Mouse (Mus musculus) A20 (cell line): Measurements from ENCODE around the gene Dydc2.

Experiments used
- DNase-seq: peaks from one replicate; pipeline ENCODE4 v3.0.0-alpha.2; 2011; ENCODE audit warnings: low read depth, low spot score

The Dydc2 gene

DNA sequence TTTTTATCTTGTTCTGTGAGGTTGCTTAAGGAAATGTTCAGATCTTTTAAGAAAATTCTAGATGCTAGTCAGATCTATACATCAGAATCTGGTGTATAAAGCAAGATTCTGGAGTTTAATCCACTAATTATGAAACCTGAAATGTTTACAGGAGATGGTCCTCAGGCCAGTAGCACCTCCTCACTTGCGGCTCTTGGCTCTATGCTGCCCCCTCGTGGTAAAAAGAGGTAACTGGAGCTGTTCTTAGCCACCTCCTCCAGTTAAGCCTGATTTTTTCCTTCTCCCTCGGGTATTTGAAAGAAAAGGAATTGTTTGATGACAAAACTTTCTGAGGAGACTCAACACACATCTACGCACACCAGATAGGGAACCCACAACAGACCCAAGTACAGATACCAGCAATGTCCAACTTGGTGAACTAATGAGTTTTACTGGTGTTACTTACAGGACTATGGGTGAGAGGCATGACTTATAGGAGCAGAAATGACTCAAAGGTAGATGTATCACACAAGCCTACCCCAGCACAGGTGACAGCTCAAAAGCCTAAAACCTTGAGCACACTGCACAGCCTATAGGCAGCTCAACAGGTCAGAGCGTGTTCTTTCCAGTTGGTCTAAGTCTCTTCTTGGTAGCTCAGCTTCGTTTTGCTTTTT is 33.7 kb downstream of the Dydc2 start:
- DNase-seq, result peak; percentile 68

DNA sequence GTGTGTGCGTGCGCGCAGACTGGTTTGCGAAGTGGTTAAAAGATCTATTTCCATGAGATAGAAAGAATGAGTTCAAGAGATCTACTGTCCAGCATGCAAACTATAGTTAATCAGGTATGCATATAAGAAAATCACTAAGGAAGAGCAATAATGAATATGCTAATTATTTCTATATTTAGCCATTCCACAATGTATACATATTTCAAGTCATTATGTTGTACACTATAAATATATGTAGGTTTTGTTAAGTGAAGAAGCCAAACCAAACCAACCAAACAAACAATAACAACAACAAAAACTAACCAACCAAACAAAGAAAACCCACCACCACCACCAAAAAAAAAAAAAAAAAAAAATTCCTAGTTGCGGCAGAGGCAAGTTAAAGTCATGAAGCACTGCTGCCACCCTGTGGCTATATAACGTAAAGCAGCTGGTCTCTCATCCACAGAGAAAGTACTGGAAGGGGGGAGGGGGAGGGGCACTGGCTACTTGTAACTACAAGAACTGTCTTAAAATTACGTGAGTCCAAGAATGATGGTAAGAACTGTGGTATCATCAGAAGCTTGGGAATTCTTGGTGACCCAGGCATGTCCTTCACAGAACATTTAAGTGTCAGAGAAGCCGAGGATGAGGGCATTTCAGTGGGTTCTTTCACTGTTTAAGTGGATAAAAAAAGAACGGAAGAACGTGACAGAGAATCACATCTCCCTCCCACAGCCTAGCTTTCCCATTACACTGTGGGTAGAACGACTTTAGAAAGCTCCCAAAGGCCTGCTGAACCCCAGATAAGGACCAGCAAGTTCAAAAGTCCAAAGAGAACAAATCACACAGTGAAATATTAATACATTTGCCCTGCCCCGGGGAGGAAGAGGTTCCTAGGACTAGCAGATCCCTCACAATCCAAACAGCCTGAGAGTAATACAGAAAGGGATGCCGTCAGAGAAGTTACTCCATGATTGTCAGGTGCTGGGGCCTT is 35.6 kb downstream of the Dydc2 start:
- DNase-seq, result peak; percentile 80

DNA sequence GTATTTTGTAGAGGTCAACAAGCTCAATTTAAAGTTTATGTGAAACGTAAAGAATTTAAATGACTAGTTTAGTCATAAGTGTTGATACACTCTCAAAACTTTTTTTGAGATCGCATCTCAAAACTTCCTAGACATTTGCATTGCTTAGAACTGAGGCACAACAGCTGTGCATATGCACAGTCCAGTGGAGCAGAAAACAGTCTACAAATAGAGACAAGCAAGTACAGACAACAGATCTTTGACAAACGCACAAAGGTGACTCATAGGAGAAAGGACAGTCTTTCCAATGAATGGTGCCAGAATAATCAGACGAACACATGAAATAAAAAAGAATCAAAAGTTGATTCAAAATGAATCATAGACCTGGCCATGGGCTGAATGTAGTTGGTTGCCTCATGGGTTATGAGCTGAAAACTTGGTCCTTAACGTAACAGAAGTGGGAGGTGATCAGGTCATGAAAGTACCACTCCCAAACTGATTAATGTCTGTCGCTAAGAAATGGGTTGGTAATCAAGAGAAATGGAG is 38.0 kb downstream of the Dydc2 start:
- DNase-seq, result peak; percentile 65

DNA sequence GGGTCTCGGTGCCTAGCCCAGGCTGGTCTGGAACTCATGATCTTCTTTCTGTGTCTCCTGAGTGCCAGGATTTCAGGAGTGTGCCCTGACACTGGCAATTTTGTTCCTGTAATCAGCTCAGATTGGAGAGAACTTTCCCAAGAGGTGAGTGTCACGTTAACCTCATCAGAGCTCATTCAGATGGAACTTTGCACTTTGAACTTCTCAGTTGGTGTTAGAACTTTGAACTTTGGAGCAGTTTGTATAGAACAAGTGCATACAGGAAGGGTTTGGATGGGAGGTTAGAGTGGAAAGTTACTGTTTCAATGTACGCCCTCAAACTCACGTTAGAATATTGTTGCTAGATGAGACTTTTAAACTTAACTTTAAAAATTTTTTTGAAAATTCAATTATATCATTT is 39.7 kb downstream of the Dydc2 start:
- no peak for DNase-seq

DNA sequence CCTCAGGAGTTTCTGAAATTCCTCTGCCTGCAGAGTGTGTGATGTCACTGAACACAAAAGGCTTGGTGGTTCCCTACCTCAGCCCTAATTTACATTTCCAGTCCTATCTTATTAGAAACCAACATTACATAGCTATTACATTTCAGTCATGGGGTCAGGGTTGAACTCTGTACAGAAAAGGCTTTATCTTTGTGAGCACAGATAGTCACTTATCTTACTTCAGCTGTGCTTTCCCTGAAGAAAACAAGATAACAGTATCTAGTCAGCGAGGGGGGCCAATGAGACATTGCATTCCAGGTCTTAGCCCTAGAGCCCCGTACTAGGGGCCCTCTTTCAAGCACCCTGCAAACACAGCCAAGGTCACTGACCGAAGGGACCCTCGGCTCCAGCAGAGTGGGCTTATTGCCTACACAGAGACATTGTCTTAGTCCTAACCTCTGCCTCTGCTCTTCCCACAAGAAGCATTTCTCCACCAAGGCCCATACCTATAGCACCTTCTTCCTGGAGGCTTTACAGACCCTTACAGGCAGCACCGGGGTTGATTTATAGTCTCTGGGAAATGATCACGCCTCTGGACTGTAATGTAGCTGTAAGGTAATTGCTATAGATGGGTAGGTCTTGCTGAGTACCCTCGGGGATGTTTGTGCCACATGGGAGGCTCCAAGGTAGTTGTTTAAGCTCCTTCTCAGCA is 43.3 kb downstream of the Dydc2 start:
- DNase-seq, result no peak

DNA sequence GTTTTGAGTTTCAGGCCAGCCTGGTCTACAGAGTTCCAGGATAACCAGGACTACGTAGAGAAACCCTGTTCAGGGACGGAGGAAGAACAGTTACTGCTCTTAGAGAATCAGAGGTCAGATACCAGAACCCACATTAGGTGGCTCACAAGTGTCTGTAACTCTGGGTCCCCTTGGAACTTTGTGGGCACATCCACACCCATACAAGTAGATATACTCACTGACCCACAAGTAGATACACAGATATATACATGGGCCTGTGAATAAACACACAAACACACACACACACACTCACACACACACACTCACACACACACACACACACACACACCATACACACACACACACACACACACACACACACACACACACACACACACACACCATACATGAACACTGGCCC is 43.9 kb downstream of the Dydc2 start:
- DNase-seq, result no peak

DNA sequence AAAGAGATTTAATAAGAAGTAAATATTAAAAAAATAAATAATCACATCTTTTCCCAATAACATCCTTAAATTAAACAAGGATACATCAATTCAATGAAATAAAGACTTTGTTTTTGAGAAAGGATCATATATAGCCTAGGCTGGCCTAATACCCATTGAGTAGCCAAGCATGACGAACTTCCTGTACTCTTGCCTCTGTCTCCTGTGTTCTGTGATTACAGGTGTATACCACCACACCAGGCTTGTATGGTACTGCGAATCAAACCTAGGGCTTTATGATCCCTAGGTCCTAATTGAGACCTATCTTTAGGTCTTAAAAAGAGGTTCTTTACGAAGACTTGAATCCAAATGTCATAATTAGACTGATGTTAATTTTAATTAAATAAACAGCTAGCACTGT is 47.8 kb downstream of the Dydc2 start:
- DNase-seq, result peak; percentile 62

DNA sequence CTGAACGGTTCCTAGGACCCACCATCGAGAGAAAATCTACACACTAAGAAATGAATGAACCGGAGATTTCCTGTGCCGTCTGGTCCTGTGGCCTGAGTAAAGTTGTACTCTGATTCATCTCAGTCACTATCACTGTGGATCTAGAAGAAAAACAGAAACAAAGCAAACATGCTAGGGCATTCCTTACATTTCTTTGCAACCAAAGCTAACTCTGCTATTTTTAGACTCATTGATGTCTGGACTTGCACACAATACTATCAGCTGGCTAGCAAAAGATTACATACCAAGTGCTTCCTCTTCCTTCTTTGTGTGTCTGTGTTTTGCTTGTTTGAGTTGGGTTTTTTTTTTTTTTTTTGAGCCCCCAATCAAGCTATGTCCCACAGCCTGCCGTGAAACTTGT is 51.5 kb downstream of the Dydc2 start:
- DNase-seq, result no peak

DNA sequence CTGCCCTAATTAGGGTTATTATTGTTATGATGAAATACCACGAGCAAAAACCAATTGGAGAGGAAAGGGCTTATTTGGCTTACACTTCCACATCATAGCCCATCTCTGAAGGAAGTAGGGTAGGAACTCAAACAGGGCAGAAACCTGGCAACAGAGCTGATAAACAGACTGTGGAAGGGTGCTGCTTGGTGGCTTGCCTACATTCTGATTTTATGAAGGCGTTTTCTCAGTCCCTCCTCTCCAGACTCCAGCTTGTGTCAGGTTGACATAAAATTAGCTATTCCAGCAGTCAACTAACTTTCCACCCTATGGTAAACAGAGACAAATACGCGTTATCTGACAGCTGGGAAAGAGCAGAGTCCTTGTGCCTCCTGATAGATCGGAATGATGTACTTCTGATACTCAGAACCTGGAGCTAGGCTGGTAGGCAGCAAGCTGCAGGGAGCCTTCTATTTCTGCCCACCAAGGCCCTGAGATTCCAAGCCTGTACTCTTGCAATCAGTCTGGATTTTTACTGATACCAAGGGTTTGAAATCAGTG is 54.2 kb downstream of the Dydc2 start:
- DNase-seq, result no peak

DNA sequence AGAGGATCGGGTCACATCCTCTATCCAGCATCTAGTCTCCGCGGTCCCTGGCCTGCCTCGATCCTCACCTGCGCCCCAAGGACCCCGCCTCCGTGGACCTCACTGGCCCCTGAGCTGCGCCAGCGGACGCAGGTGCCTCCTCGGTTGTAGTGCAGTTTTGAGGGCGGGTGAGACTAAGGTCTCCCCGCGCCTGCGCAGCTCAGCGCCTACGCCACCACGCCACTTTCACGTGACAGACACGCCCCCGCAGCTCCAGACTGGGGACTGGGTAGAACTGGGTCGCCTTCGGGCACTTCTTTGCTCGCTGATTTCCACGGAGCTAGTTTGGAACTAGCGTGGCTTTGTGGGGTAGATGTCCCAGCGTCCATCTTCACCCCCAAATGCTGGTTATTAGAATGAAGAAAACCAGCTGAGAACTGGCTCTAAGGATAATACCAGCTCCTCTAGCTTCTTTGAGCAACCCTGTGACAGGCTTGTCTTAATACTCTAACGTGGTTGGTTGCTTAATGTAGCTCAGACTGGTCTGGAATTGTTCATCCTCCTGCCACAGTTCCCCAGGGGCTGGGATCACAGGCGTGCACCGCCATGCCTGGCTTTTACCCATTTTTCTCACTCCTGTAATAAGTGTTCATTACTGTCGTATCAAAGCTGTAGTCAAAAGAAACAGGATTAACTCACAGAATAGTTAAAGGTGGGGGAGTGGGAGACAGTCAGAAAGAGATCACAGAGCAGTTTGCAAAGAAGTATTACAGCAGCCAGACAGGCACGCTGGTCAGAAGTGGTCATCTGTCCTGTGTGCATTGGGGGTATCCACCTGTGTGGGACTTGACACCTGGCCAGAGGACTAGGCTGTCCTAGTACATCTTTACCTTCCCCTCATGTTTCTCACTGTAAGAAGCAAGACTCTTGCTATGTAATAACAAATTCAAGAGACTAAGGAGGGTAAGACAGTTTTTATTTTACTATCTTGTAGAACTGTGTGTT is 55.1 kb downstream of the Dydc2 start, which contains the start of gene Fam213a:
Fam213a (minus strand) TSS at position 159 of the 984 bp plus-strand sequence.
- DNase-seq, result peak; percentile 90

DNA sequence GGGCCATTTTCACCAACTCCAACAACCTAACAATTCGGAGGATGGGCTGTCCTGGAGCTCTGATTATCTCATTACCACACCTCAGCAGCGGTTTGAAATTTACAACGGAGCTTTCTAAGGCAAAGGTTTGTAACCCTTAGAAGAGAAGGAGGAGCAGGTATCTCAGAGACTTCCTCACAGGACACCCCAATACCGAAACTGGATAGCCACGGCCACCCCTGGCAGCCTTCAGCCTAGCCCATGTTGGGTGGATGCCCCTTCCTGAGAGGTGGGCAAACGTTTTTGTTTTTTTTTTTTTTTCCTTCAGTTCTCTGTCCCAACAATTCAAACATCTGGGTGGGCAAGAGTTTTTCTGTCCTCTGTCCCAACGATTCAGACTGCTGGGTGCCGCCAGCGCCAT is 55.9 kb downstream of the Dydc2 start:
- peak; percentile 17 for DNase-seq

DNA sequence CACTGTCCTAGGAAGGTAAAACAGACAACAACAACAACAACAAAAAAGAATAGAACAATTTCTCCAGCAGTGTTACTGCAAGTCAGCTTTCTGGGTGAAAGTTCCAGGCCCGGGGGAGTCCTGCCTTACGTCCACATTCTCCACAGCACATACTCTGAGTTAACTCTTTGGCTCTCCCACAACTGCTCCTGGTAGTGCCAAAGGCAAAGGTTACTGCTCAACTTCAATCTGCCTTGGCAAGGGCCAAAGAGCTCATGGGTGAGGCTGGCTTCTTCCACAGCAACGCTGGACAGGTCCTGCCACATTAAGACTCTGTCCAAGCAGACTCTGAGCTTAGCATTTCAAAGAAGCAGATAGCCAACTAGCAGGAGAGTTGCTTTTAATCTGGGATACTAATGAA is 57.1 kb downstream of the Dydc2 start:
- DNase-seq, result no peak

DNA sequence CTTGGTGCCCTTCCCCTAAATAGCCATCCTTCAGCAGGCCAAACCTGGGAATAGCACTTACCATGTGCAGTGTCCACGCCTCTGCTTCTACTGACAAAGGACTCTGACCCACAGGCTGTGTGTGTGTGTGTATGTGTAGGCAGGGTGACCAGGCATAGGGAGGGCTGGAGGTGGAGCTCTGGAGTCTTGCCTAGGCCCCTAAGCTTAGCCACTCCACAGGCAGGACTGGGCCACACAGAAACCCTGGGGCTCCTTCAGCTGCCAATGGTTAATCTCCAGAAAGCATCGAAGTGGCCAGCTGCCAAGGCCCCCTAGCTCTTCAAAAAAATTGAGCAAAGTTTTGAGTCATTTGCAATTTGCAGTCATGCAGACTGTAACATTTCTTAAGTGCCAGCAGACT is 60.9 kb downstream of the Dydc2 start:
- no peak for DNase-seq

DNA sequence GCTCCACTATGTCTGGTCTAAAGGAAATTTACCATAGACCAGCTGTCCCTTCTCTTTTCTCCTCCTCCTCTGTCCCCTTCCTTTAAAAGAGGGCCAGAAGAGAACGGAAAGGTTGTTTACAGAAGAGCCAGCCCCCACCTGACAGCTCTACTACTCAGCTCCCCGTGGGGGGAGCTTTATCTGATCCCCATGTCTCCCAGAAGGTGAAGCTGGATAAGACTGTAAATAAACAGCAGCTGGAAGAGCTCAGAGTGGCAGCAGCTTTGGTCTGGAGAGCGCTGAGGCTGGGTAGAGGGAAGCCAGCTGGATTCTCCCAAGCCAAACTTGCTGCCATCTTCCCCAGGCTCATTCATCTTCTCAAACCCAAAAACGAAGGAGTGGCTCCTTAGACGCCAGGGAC is 61.4 kb downstream of the Dydc2 start:
- DNase-seq, result no peak

DNA sequence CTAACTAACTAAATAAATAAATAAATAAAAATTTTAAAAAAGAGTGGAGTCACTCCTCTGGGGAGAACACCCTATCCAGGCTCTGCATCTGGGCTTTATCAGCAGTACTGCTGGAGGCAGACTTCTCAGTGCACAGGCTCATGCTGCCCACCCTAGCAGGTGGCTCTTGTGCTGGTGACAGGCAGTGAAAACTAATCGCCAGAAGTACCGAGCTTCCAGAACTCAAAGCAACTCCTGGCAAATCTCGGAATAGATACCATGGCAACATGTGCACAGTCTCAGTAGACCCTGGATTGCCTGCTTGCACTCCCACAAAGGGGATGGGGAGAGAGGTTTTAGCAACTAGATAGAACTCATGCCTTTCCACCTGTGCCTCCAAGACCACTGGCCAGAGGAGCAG is 62.1 kb downstream of the Dydc2 start:
- DNase-seq, result no peak

DNA sequence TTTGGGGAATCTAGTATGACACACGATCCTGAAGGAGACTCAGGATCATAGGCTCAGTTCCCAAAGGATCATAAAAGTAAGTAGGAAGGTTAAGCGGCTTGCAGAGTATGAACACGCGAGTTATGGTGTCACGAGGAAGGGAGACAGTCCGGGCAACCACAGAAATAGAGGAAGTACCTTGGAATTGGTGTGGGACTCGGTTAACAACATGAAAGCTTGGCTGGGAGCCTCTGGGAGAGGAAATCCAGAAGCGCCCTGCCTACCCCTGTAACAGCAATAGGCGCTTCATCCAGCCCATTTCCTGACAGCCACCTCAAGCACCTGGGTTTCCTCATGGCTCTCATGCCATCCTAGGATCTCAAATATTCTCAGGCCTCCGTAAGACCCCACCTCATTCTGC is 62.7 kb downstream of the Dydc2 start:
- DNase-seq, result no peak

DNA sequence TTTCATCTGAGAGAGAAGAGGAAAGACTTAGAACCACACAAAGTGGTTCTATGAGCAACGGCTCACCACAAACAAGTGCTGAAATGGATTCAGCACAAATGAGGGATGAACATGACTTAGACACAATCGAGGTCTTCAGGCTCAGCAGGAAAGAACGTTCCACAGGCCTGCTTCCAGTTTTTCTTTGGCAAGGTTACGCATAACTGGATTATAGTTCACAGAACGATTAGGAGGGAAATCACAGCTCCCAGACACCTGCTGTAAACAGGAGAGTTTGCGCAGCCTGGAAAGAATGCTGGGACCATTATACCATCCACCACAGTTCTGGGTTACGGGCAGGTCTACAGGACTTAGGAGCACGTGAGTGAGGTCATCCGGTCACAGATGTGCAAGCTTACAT is 63.3 kb downstream of the Dydc2 start:
- no peak for DNase-seq

DNA sequence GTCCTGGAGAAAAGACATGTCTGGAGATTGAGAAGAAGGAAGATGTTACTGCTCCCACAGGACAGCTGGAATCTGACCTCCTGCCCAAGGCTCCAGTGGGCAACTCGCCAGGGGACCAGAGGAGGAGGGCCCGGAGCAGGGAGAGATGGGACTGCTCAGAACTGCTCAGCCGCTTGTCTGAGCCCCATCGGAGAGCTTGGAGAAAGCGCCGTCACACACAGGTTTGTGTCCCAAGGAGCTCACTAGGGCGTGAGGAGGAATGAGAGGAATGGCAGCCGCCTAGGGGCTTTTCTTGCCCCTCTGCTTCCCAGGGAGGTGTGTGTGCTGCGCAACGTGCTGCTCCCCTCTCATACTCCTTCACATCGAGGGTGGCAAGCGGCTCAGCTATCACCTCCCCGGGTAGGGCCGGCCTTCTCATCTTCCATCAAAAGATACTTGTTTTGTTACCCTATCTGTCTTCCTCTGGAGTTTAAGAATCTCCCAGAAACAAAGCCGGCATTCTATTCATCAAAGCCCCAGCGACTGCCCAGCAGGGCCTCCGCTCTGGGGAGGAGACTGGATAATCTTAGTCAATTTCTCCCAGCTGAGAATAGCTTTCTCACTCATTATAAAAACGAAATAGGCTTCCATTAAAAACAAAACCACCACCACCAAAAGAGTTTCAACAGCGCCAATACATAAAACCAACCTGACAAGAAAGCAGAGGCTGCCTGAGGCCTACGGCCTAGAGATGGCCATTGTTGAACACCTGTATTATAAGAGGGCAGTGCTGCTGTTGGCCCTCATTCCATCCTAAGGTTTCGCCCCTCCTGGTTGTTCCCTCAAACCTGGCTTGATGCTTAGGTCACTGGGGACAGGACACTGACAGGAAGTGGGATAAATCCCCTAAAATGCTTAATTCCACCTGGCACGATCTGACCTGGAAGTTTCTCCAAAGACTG is 64.5 kb downstream of the Dydc2 start:
- no peak for DNase-seq

DNA sequence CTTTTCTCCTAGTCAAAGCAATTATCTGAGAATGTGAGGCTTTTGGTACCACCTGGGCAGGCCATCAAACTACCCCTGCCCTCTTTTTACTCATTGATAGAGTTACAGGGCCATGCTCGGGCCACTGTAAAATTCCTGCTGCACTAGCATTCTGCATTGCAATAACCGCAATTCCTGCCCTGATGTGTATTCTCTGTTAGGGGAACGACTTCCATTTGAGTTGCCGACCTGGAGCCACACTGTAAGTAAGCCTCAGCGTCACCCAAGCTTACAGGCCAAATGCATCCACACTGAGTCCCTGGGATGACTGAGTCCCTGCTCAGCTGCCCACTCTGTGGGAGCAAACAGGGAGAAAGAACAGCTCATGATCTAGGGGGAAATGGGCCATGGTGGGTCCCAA is 67.4 kb downstream of the Dydc2 start:
- DNase-seq, result no peak
